Mouse (Mus musculus): ENCODE data around the gene Hmgb2.

The Hmgb2 gene

GRCm38 (mm10) chr8:57560926-57561325, 49.2 kb downstream of the Hmgb2 start:
- no peak for DNase-seq (ENCODE audit: low read depth, low spot score)

- no peak for DNase-seq (ENCODE audit: low read depth, low spot score)
Measured at GRCm38 (mm10) chr8:57562741-57563140, 51.0 kb downstream of the Hmgb2 start.

- no peak for DNase-seq (ENCODE audit: low read depth, low spot score)
Measured at GRCm38 (mm10) chr8:57563726-57564125, 52.0 kb downstream of the Hmgb2 start.

GRCm38 (mm10) chr8:57565039-57565438, 53.3 kb downstream of the Hmgb2 start:
- no peak for DNase-seq (ENCODE audit: low read depth, low spot score)

Measured in retina, postnatal 7 days (tissue).